Mouse (Mus musculus) heart, adult 18-20 months (tissue): ENCODE data around the gene 4933417A18Rik. TPM values are rescaled to one million over a fixed set of nuclear protein-coding genes. Genes with fewer than 3 reads are reported as not detected.
"Not testable (repeated sequence)": the region's sequence is repeated elsewhere in the genome, so short reads cannot be mapped to it uniquely, and the experiment has no call there.

ENCODE experiments used
- DNase-seq, 2 experiments: peaks; one replicate each; pipeline ENCODE4 v3.0.0; 2021 to 2022; ENCODE audit warnings: mixed read lengths in 1 of 2
- long read RNA-seq, 2 experiments: library from polyadenylated mRNA; stranded (forward); transcript quantifications; one replicate each; pipeline ENCODE4 v2.0.0; 2021
- total RNA-seq, 2 experiments: library from RNA; stranded (reverse); gene quantifications; 2 replicates each; pipeline ENCODE4 v1.2.3; 2021

Gene 4933417A18Rik
- not detected for total RNA-seq
- long read RNA-seq, experiment 1, result 0 reads
- long read RNA-seq, experiment 2, result 0 reads

DNA sequence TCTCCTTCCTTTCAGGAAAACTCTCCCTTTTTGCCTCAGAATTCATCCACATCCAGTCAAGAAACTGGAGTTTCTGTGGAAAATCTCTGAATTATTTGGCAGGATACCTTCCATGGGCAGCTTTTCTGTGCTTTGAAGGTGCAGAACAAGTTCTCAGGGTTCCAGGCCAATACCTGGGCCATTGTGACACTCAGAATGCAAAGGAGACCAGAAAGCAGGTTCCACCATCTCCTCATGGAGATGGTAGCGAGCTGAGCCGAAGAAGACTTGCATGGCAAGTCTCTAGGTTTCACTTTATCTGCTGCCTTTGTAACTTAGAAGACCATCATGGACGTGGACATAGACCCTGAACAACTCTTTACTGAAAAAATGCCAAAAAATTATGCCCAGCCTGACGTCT is at the start of gene 4933417A18Rik, which contains the start of gene Fam217a:
TSS of gene 4933417A18Rik (plus strand) at position 200 of the 400 bp plus-strand sequence.
TSS of gene Fam217a (minus strand) at position 101 of the 400 bp plus-strand sequence.
- DNase-seq, result no peak

DNA sequence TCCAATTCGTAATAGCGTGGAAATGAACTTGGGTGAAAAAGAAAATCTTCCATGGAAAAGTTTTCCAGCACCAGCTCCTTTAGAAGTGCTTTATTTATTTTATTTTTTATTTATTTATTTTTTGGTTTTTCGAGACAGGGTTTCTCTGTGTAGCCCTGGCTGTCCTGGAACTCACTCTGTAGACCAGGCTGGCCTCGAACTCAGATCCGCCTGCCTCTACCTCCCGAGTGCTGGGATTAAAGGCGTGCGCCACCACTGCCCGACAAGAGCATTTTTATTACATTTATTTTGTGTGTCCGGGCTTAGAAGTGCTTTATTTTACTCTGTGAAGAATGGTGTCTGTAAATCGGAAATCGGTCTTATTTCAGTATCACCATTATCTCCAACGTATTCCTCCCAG is 49.5 kb upstream of the 4933417A18Rik start:
- peak; percentile 4 to 57 for DNase-seq

DNA sequence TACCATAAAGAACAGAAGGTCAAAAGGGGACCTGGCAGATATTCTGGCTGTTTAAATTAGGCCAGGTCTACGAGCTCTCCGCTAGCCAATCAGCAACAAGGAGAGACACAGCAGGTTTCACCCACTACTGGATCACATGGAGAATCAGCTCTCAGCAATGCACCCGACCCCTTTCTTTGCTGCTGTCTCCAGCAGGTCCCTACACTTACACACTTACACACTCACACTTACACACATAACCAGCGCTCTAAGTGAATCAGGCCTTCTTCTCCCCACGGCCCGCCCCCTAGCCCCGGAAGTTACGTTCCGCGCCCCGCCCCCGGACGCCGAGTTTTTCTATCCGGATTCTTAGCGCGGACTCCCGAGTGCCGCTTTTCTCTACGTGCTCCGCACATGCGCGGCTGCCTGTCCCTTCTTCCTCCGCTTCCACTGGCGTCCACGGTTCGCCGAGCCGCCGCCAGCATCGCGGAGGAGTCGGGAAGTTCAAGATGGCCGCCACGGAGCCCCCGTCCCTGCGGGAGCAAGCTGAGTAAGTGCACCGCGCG is 49.0 kb upstream of the 4933417A18Rik start, which contains the start of gene Prpf4b:
TSS of gene Prpf4b (plus strand) at position 137 of the 545 bp plus-strand sequence.
- peak; percentile 94 to 97 for DNase-seq

DNA sequence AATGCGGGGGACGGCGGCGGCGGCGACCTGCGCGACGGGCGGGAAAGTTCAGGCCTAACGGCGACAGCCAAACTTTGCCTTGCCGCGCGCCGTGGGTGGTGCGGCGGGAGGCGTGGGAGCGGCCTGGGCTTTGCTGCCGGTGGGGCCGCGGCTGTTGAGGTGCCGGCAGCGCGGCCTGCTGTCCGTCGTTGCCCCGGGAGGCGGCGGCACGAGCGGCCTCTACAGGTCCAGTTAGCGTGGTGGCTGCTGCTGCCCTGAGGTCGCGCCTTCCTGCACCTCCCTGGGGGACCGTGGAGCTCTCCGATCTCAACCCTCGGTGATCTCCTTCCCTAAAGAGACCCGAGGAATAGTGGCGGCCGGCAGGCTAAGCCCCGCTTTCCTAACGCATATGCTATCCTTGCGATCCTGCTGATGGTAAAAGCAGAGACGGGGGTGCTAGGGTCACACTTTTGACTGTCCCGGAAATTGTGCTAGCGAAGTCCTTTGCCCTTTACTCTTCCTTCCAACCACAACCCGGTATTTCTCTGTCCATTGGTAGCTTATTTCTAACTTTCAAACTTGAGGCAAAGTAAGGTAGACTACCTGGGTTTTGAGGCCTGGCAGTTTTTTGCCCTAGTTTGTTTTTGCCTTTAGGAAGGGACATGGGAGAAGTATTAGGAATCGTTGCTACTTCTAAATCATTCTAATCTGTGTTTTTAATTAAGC is 48.3 kb upstream of the 4933417A18Rik start:
- peak in 1 of 2 experiments; percentile 75 for DNase-seq

DNA sequence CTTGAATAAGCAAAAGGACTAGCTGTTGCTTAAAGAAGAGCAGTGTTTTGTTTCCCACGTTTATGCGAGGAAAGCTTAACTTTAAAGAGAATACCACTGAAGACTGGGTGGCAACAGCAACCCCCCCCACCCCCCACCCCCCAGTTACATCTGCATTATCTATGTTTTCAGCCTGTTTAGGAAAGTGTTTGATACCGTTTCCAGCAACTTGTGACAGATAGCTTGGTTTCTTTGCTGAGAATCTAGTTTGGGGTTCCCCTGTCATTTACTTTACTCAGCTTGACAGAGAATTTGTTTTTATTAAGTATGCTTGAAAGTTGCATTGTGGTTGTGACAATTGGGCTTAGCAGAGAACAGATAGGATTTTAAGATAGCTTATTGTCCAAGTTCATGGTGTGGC is 47.7 kb upstream of the 4933417A18Rik start:
- DNase-seq, result no peak

DNA sequence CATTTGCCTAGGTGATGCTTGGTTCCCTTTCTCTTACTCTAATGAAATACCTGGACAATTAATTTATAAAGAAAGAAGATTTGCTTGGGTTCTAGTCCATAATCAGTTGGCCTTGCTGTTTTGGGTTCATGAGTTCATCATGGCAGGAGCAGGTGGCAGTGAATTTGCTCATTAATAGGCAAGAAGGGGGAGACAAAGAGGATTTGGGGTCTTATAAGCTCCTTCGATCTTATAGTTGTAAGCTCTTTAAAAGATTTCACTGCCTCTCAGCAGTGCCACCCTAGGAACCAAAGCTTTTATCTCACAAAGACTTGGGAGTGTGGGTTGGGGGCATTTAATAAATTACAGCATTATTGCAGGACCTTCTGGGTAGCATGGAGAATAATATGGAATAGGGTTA is 31.3 kb upstream of the 4933417A18Rik start:
- no peak for DNase-seq

DNA sequence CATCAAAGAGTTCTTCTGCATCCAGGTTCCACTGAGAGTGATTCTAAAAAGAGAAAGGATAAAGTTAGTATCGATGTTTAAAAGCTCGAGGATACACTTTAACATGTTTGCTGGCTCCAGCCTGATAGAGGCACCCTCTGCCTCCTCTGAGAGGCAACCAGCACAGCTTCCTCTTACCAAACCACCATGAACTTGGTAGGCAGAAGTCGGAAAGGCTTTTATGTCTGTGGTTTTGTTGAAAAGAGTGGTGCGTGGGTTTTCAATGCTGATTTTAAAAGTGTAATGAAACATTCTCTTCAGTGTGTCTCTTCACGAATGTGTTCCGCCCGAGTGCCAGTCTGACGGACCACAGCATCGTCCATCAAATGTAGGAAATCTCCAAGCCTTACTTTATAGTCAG is 9.6 kb upstream of the 4933417A18Rik start:
- no peak for DNase-seq

DNA sequence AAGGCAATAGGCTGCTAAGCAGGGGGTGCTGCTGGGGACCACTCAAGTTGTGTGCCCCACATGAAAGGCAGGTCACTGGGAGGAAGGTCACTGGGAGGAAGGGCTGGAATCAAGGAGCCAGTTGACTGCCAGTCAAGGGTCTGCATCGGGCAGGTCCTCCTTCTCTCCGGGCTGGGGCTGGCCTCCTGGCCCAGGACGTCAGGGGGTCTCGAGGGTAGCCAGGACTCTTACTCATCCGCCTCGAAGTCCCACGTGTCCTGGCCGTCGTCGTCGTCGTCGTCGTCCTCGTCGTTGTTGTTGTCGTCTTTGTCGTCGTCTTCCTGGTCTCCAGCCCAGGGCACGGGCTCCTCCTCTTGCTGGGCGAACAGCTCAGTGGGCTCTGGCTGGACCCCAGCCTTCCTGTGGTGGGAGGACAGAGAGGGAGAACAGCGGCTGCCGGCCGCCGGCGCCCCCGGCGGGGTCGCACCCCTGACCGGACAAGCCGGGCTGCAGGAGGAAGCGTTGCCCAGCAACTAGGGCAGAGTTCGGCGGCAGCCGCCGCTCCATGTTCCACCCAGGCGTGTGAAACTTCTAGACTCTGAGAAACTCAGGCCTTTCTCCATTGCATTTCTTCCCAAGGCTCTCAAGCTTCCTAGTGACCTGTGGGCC is 7.6 kb upstream of the 4933417A18Rik start:
- DNase-seq, result peak in 1 of 2 experiments; percentile 6

DNA sequence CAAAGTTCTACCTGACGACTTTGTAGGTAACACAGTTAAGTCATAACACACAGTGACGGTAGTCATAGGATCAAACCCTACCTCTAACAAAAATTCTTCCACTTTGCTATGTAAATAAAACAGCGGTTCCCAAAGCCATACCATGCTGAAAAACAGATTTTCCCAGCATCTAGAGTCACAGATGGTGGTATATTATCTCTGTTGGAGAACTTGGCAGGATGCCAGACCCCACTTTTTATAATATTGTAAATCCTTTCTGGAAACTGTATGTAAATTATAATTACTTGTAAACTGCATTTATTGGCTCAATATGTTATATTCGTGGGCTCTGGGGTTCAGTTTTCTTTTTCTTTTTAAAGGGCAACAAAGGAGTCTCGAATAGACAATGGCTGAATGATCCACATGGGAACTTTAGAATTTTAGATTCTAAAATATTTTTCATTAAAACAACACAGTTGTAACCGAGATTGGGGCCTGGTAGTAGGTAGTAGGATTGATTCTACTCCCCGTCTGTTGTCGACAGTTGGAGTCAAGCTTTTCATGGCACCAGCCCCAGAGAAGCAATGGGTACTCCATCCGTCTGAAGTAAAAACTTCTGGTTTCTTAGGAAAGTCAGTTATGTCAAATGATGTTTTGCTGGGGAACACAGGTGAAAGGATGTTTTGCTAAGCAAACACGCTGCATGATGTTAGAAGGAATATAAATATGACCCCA is 10.9 kb downstream of the 4933417A18Rik start:
- no peak for DNase-seq

DNA sequence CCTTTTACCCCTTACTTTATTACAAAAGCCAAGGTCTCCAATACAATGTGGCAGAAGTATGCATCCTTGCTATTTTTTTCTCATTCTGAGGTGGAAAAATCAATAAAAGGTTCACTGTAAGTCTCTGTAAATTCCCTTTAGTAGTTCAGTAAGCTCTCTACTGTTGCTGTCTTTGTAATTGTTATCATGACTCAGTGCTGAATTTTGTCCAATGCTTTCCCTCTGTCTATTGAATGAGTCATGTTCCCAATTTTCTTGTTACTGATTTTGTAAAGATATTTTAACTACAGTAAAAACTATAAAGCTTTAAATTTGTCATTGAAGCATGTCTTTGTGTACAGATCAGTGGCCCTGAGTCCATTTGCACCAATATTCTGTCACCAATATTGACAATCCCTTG is 18.2 kb downstream of the 4933417A18Rik start:
- DNase-seq, result no peak

DNA sequence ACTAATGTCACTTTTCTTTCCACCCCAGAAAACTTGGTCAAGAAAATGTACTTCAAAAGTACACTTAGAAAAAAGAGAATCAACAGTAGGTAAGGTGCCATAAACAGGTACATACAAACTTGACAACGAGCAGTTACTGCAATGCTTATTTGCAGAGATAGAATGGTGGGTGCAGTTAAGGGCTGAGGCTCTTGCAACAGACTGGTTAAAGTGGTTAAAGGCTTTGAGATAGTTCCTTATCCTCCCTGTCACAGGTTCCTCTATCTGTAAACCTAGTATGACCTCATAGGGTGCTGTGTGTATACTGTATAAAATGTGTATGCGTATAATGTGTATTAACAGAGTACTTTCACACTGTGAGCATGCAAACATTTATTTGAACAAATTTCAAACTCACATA is 27.2 kb downstream of the 4933417A18Rik start:
- not testable (repeated sequence) for DNase-seq

DNA sequence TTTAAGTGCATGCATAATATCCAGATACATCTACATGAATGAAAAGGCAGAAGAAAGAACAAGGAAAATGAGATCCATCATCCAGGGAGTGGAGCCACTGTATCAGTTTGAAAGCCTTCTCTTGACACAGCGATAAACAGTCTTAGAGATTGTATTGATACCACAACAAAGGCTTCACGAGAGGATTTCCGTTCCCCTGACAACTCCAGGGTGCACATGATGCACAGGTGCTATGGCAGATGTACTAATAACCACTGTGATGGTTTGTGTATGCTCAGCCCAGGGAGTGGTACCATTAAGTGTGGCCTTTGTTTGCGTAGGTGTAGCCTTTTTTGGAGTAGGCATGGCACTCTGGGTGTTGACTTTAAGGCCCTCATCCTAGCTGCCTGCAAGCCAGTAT is 32.7 kb downstream of the 4933417A18Rik start:
- DNase-seq, result no peak

DNA sequence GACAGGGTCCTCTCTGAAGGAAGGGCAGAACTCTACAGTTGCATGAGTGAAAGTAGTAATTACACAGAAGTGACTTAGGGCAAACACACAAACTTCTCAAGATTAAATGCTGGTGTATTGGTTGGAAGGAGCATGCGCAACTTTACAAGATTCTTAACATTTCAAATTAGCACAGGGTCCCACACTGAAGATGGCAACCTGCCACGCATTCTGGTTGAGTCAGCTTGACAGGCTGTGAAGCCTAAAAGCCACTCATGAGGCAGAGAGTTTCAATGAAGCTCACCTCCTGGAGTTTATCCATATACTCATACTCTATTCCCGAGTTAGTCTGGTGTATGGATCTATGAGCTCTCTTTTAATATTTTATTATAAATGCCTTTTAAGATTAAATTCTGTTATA is 33.9 kb downstream of the 4933417A18Rik start:
- DNase-seq, result not testable (repeated sequence)

DNA sequence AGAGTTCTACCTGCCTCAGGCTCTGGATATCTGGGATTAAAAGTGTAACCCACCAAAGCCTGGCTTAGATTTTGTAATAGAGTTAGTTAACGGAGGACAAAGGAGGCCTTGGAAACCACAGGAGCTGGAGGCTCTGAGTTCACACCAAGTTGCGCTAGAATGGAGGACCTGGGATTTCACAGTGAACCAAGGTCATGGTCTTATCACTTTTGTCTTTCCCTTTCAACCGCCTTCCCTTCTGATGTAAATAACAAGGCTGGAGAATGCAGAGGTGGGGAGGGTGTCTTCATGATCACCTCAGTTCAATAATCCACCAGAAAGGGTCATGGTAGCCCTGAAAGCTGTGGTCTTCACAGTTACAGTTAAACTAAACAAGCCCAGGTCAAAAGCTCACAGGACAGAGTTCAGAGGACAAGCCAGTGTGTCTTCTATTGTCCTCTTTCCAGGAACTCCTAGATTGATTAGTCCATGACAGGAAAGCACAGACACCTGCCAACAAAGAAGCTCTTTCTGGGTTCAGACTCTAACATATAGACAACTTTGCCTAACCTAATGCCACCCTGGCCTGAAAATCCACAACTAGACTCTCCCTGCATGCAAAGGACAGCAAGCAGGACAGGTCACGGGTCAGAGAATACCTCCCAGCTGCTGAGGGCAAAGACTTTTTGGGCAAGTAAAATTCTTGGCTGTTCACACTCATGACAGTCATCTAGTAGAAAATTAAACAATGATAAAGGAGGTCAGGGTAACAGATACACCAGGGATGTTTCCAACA is 37.0 kb downstream of the 4933417A18Rik start:
- no peak for DNase-seq

DNA sequence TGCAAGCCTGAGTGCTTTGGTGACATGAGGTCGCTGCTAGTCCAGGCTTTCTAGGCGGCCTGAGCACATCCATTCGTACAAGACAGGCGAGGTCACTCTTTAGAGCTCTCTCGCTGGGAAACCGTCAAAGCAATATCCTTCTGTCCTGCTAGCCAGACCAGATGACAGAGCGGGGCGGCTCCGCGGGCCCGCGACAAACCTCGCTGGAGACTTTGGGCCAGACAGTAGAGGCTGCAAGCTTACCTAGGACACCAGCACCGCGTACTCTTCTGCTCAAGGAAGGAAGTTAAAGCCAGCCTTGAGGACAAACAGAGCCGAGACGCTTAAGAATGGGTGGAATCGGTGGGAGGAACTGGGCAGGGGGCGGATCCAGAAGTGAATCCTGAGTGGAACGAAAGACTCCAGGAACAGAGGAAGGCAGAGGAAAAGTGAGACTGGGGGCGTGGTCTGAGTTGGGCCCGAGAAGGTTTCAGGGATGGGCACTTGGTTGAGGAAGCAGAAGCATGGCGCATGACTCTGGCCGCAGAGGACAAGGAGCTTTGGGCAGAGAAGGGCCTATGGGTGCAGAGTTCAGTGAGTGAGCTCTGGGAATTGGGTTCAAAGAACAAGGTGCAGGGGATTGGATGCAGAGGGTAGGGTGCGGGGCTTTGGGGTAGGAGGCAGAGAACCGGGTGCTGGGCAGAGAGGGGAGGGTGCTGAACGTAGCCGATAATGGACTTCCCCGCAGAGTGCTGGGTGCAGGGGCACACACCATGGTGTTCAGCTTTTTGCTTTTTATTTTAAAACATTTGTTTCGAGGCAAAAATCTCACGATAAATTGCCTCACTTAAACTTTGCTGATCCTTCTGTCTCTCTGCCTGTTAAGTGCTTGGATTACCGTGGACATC is 39.5 kb downstream of the 4933417A18Rik start, which contains the start of gene Eci3:
TSS of gene Eci3 (minus strand) at position 300 of the 887 bp plus-strand sequence.
- DNase-seq, result peak; percentile 63 to 69

DNA sequence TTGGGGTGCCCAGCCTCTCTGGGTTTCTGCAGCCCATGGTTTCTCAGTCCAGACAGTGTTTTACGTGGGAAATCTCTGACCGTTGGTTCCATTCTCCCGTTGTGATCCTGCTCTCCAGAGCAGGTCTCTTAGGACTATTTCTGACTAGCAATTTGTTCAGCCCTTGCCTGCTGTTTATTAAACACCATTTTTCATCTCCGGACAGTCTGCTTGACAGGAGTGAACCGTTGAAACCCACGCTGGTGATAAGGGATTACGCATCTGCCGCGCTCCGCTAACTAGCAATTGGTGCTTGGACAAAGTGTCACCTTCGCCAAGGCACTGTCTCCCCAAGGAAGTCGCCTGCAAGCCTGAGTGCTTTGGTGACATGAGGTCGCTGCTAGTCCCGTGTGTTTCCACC is 40.2 kb downstream of the 4933417A18Rik start:
- DNase-seq, result peak in 1 of 2 experiments; percentile 19

DNA sequence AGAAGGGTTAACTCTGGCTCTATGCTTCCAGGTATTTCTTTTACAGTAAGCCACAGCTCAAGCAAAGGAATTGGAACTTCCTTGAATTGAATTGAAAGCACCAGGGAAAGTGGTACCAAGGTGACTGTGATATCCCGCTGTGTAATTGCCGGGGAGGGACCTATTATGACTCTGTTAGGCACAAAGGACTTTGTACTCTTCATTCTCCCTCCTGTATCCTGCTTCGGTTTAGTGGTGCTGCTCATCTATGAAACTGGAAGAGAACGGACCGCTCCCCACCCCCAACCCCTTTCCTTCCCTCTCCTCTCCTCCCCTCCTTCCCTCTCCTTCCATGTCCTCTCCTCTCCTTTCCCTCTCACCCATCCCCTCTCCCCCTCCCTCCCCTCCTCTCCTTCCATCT is 40.7 kb downstream of the 4933417A18Rik start:
- DNase-seq, result no peak

DNA sequence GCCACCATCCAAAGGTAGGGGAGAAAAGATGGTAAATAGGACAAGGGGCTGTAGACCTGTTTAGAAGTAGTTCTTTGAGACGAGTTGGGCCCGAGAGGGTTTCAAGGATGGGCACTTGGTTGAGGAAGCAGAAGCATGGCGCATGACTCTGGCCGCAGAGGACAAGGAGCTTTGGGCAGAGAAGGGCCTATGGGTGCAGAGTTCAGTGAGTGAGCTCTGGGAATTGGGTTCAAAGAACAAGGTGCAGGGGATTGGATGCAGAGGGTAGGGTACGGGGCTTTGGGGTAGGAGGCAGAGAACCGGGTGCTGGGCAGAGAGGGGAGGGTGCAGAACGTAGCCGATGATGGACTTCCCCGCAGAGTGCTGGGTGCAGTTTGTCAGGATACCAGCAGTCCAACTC is 41.4 kb downstream of the 4933417A18Rik start:
- not testable (repeated sequence) for DNase-seq

DNA sequence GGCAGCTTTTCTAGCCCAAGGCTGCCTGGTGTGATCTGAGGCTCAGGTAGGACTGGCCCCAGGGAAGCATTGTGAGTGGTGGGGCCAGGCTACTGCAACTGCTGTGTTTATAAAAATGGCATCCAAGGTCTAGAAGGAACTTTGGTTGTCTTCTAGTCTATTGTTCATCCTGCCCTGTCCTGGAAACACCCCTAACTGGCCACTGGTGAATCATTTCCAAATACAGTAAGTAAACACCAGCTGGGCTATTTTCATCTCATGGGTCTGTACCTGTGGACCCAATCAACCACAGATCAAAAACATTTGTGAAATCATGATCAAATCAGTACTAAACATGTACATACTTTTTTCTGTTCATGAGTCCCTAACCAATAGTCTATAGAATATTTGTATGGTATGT is 48.2 kb downstream of the 4933417A18Rik start:
- DNase-seq, result not testable (repeated sequence)

DNA sequence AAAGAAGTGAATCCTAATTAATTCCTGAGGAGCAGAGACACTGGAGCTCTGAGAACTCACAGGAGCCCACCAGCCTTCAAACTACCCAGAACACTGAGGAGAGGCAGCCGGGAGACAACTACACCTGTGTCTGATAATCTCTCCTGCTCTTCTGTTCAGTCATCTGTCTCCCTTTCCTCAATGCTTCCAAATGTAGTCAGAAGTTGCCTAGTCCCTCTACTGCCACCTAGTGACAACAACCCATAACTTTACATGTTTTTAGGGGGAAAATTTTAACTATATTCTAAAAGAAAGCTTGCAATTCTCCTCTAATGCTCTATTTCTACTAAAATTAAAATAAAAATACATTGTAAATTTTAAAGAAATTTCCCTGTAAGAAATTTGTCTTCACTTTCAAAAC is 48.9 kb downstream of the 4933417A18Rik start:
- peak; percentile 8 to 54 for DNase-seq

DNA sequence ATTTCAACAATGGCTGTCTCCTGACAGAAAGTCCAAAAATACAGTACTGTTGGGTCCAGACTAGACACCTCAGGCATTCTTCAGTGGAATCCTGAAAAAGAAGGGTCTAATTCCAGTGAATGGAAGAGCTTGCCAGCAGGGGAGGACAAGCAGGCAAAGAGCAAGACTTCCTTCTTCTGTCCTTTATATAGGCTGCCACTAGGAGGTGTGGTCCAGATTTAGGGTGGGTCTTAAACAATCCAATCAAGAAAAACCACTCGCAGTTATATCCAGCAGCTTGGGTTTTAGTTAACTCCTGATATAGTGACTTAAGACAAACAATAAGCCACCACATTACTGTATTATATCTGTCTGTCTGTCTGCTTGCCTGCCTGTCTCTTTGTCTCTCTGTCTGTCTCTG is 49.6 kb downstream of the 4933417A18Rik start:
- DNase-seq, result no peak
